1 mouse cellular context compared by ENCODE assay signal in genomic region chr9:14523408-14524043, GRCm38 (mm10).
TF ChIP-seq lines count a peak whose summit lies in the region.

No protein-coding gene starts in this region.

TF ChIP-seq in MEL, 35 proteins besides CTCF, POLR2A, EP300 and RAD21 (continued from another document):
- TF ChIP-seq ETS1 (IDR thresholded peaks at IDR 0.05; ENCODE audit: low read depth, low read length), result no peak
- no peak for TF ChIP-seq TAL1 (IDR thresholded peaks at IDR 0.05; ENCODE audit: low read length)
- TF ChIP-seq USF1 (IDR thresholded peaks at IDR 0.05; ENCODE audit: low read depth, low read length), result no peak
- peak; percentile 100 for TF ChIP-seq ZC3H11A (IDR thresholded peaks at IDR 0.05; ENCODE audit: low read depth, low read length)
- no peak for TF ChIP-seq MAX (IDR thresholded peaks at IDR 0.05; ENCODE audit: low read length)
- no peak for TF ChIP-seq HCFC1 (IDR thresholded peaks at IDR 0.05; ENCODE audit: low read depth, low read length)
- TF ChIP-seq ZKSCAN1 (IDR thresholded peaks at IDR 0.05; ENCODE audit: low read depth, low read length), result no peak
- no peak for TF ChIP-seq MXI1 (IDR thresholded peaks at IDR 0.05; ENCODE audit: low read depth, low read length)
